Mouse (Mus musculus): ENCODE results near the gene Sipa1l2. TPM values are rescaled to one million over a fixed set of nuclear protein-coding genes. Genes with fewer than 3 reads are reported as not detected.

Gene Sipa1l2
- polyA plus RNA-seq, 1 experiment: 47.6 TPM

DNA sequence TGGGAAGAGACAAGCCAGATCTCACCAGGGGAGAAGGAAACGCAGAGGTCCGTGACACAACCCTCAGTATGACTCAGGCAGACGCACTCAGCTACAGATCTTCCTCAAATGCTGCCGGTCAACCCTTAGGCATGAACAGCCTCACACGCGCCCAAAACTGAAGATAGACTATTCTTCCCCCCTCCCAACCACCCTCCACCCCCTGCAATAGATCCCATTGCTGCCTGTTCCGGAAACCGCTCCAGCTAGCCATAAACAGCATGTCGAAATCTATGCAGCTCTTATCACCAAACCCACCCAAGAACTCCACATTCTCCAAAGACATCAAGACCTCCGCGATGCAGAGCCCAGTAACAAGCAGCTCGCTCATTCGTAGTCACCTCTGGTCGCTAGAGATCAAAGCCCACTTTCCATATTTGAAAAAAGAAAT lies 1.2 kb downstream of the Sipa1l2 start:
- Histone ChIP-seq H3K4me3 (ENCODE audit: insufficient read depth, low read depth, low read length) (peak overlapping the region; percentile 47), H3K27ac (ENCODE audit: insufficient read depth, low read depth, low read length) (no peak overlapping the region), H3K4me1 (ENCODE audit: control insufficient read depth, insufficient read depth, low read length) (peaks cover 6% of the 10 kb centered on the region)
- WGBS: 2% methylated on average over 14 of the region's 14 CpGs
- TF ChIP-seq POLR2A (IDR thresholded peaks at IDR 0.05; ENCODE audit: insufficient read depth, low read depth, low read length) (no peak), CTCF (IDR thresholded peaks at IDR 0.05; ENCODE audit: insufficient read depth, low read depth, low read length) (no peak)

DNA sequence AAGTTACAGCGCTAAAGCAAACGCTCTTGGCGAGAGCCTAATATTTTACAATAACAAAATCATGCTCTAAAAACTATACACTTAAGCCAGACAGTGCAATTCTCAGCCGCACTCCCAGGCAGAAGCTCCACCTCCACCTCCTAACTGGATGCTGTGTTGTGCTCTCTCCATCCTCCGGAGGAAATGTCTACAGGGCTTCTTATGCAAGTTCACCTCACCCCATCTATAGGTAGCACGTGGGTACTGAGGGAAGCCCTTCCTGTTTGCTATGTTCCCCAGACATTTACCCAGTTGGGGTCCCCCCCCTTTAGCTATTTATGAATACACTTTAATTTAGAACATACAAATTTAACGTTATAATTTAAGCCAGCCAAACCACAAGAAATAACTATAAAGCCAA lies 2.0 kb downstream of the Sipa1l2 start:
- no peak overlapping the region for H3K27ac ChIP-seq (ENCODE audit: insufficient read depth, low read depth, low read length)
- H3K4me1 ChIP-seq (ENCODE audit: control insufficient read depth, insufficient read depth, low read length): peaks cover 11% of the 10 kb centered on the region
- TF ChIP-seq POLR2A (IDR thresholded peaks at IDR 0.05; ENCODE audit: insufficient read depth, low read depth, low read length) (no peak), CTCF (IDR thresholded peaks at IDR 0.05; ENCODE audit: insufficient read depth, low read depth, low read length) (no peak)
- WGBS: 35% methylated on average over 7 of the region's 7 CpGs
- H3K4me3 ChIP-seq (ENCODE audit: insufficient read depth, low read depth, low read length): peak overlapping the region; percentile 26

- Histone ChIP-seq H3K4me3 (ENCODE audit: insufficient read depth, low read depth, low read length) (no peak overlapping the region), H3K27ac (ENCODE audit: insufficient read depth, low read depth, low read length) (no peak overlapping the region), H3K4me1 (ENCODE audit: control insufficient read depth, insufficient read depth, low read length) (peaks cover 38% of the 10 kb centered on the region)
- 77% methylated on average over 8 of the region's 8 CpGs for WGBS
- no peak for TF ChIP-seq POLR2A (IDR thresholded peaks at IDR 0.05; ENCODE audit: insufficient read depth, low read depth, low read length)
- TF ChIP-seq CTCF (IDR thresholded peaks at IDR 0.05; ENCODE audit: insufficient read depth, low read depth, low read length): no peak
These were observed 6.7 kb downstream of the Sipa1l2 start for GRCm38 (mm10) chr8:125562878-125563277.

GRCm38 (mm10) chr8:125560825-125561490 lies 8.7 kb downstream of the Sipa1l2 start:
- WGBS: 71% methylated on average over 11 of the region's 11 CpGs
- Histone ChIP-seq H3K4me1 (ENCODE audit: control insufficient read depth, insufficient read depth, low read length) (peaks cover 53% of the 10 kb centered on the region), H3K27ac (ENCODE audit: insufficient read depth, low read depth, low read length) (no peak overlapping the region), H3K4me3 (ENCODE audit: insufficient read depth, low read depth, low read length) (no peak overlapping the region)
- no peak for TF ChIP-seq POLR2A (IDR thresholded peaks at IDR 0.05; ENCODE audit: insufficient read depth, low read depth, low read length)
- no peak for TF ChIP-seq CTCF (IDR thresholded peaks at IDR 0.05; ENCODE audit: insufficient read depth, low read depth, low read length)

- H3K4me3 ChIP-seq (ENCODE audit: insufficient read depth, low read depth, low read length): no peak overlapping the region
- no peak for TF ChIP-seq POLR2A (IDR thresholded peaks at IDR 0.05; ENCODE audit: insufficient read depth, low read depth, low read length)
- no peak for TF ChIP-seq CTCF (IDR thresholded peaks at IDR 0.05; ENCODE audit: insufficient read depth, low read depth, low read length)
- 28% methylated on average over 5 of the region's 5 CpGs for WGBS
- peak overlapping the region; percentile 90 for H3K27ac ChIP-seq (ENCODE audit: insufficient read depth, low read depth, low read length)
- H3K4me1 ChIP-seq (ENCODE audit: control insufficient read depth, insufficient read depth, low read length): peaks cover 57% of the 10 kb centered on the region
These were observed 10.4 kb downstream of the Sipa1l2 start for GRCm38 (mm10) chr8:125559066-125559653.

- no peak for TF ChIP-seq POLR2A (IDR thresholded peaks at IDR 0.05; ENCODE audit: insufficient read depth, low read depth, low read length)
- TF ChIP-seq CTCF (IDR thresholded peaks at IDR 0.05; ENCODE audit: insufficient read depth, low read depth, low read length): no peak
- H3K4me3 ChIP-seq (ENCODE audit: insufficient read depth, low read depth, low read length): peak overlapping the region; percentile 26
- peaks cover 59% of the 10 kb centered on the region for H3K4me1 ChIP-seq (ENCODE audit: control insufficient read depth, insufficient read depth, low read length)
- 9% methylated on average over 23 of the region's 23 CpGs for WGBS
- peak overlapping the region; percentile 90 for H3K27ac ChIP-seq (ENCODE audit: insufficient read depth, low read depth, low read length)
These were observed 11.2 kb downstream of the Sipa1l2 start for GRCm38 (mm10) chr8:125558109-125559065.

DNA sequence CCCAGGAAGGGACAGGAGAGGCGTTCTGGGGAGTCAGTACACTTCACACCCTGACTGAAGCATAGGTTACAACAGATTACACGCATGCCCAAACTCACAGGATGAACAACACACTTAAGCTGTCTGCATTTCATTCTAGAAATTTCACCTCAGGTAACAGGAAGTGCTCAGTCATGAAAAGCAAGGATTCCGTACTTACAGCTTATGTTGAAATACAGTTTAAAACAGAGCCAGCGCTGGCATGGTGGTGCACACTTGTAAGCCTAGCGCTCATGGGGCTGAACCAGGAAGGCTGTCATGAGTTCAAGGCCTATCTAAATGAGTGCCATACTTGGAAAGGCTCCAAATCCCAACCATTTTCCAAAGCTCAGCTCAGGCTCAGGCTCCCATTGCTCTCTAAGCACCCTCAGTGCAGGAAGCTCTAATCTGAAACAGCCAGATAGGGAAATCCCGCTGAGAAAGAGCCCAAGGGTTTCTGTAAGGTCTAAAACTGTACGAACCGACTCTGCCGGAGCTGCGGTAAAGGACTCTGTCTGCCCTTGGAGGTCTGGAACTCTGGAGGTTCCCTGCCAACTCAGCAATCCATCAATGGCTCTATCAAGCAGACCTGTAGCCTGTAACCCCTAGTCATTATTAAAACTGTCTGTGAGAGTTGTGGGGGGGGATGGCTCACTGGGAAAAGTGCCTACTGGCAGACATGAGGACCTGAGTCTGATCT lies 12.1 kb downstream of the Sipa1l2 start:
- Histone ChIP-seq H3K4me3 (ENCODE audit: insufficient read depth, low read depth, low read length) (no peak overlapping the region), H3K4me1 (ENCODE audit: control insufficient read depth, insufficient read depth, low read length) (peaks cover 54% of the 10 kb centered on the region), H3K27ac (ENCODE audit: insufficient read depth, low read depth, low read length) (peak overlapping the region; percentile 90)
- TF ChIP-seq CTCF (IDR thresholded peaks at IDR 0.05; ENCODE audit: insufficient read depth, low read depth, low read length): no peak
- TF ChIP-seq POLR2A (IDR thresholded peaks at IDR 0.05; ENCODE audit: insufficient read depth, low read depth, low read length): no peak
- WGBS: 57% methylated on average over 10 of the region's 10 CpGs

DNA sequence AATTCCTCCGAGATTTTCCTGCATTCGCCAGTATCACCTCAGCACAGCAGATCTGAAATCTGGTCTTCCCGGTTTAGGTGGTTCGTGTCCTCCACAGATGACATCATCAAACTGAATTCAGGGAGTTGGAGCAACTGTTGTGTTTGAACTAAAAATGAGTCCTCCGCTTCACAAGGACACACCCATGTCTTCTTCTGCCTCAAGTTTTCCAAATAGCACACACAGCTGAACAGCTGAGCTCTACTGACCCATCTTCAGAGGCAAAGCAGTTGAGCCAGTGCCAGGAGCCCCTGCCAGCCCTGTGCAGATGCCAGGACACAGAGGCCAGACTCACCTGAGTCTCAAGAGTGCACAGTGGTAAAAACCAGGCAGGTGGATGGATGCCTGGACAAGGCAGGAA lies 12.9 kb downstream of the Sipa1l2 start:
- no peak overlapping the region for H3K4me3 ChIP-seq (ENCODE audit: insufficient read depth, low read depth, low read length)
- no peak for TF ChIP-seq CTCF (IDR thresholded peaks at IDR 0.05; ENCODE audit: insufficient read depth, low read depth, low read length)
- no peak for TF ChIP-seq POLR2A (IDR thresholded peaks at IDR 0.05; ENCODE audit: insufficient read depth, low read depth, low read length)
- no peak overlapping the region for H3K27ac ChIP-seq (ENCODE audit: insufficient read depth, low read depth, low read length)
- peaks cover 52% of the 10 kb centered on the region for H3K4me1 ChIP-seq (ENCODE audit: control insufficient read depth, insufficient read depth, low read length)
- 75% methylated on average over 5 of the region's 5 CpGs for WGBS

Measured in olfactory bulb, adult 2 months (tissue).